Mouse (Mus musculus) thymus, adult 2 months (tissue): Measurements from ENCODE around the gene Wdr63.

ENCODE experiments used
- CTCF ChIP-seq: fragments of 200-500 bp; IDR thresholded peaks from 2 replicates; pipeline ENCODE4 v1.5.1; 2012; ENCODE audit warnings: mild to moderate bottlenecking, control low read depth, low read length, moderate library complexity, borderline replicate concordance; ENCODE audit not compliant: control insufficient read depth, poor library complexity, insufficient read depth; ENCODE audit errors: extremely low read depth
- POLR2A ChIP-seq: fragments of 200-500 bp; IDR thresholded peaks from 2 replicates; pipeline ENCODE4 v1.6.1; 2012; ENCODE audit warnings: mild to moderate bottlenecking, low read length, control low read depth, moderate library complexity; ENCODE audit not compliant: control insufficient read depth, poor library complexity, insufficient read depth; ENCODE audit errors: extremely low read depth

DNA sequence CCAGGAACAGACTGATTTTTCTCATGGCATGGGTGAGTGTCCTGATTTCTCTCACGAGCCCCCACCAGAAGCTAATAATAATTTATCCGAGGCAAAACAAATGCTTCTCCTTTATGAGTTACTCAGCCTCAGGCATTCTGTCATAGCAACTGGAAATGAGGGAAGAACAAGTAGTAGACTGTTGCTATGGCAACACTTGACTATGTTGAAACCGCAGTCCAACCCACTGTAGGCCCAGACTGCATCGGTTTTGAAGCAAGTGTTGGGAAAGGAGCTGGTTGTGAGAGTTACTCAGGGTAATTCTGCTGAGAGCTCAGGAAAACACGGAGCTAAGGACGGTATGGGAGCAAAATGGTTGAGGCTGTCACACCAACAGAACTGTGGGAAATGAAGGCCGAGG, 34.6 kb upstream of the Wdr63 start:
- TF ChIP-seq CTCF, result no peak
- TF ChIP-seq POLR2A, result no peak
